In genomic region chr3:123446708-123447537, GRCm38 (mm10) we compare ENCODE assay signal across 8 mouse cellular contexts. TPM values are rescaled to one million over a fixed set of nuclear protein-coding genes. Genes with fewer than 3 reads are reported as not detected.
DNase-seq lines count a peak whose midpoint lies in the region; ATAC-seq lines count a peak whose summit lies in the region.

Gene Prss12 (plus strand): TSS chr3:123446913.

- peak; percentile 36 to 80 for DNase-seq in adrenal gland, adult (ENCODE audit: inconsistent age in 2 of 2, low spot score in 1 of 2)
- peak; percentile 75 to 84 for DNase-seq in cerebellum, postnatal 10 days
- DNase-seq in frontal cortex, postnatal 14 days (ENCODE audit: low spot score in 2 of 2), result peak; percentile 10 to 33
- peak; percentile 53 to 64 for DNase-seq in layer of hippocampus, postnatal 36 days
- DNase-seq in lung, postnatal 4 days, result peak; percentile 47 to 65
- DNase-seq in right cerebral cortex, adult 18-20 months, result peak; percentile 64
- DNase-seq in MN1 (ENCODE audit: low spot score), result no peak

- H3K4me1 ChIP-seq in hindbrain, embryonic 16.5 days (ENCODE audit: control insufficient read depth, insufficient read depth, low read depth, low read length), result peaks cover 12% of the 10 kb centered on the region

- under 1% methylated on average over 69 of the region's 84 CpGs for WGBS in hindbrain, embryonic 16.5 days

- ATAC-seq in hindbrain, embryonic 16.5 days, result peak; percentile 88

- peak within 1 kb of the TSS; percentile 83 for H3K4me3 ChIP-seq in hindbrain, embryonic 16.5 days (ENCODE audit: low read length)

- no peaks in the 10 kb centered on the region for H3K27me3 ChIP-seq in hindbrain, embryonic 16.5 days (replicated peaks; ENCODE audit: control insufficient read depth, insufficient read depth, low read length)

- H3K4me2 ChIP-seq in hindbrain, embryonic 16.5 days (ENCODE audit: low read length), result peak within 1 kb of the TSS; percentile 100

- no peaks in the 10 kb centered on the region for H3K9me3 ChIP-seq in hindbrain, embryonic 16.5 days (ENCODE audit: control insufficient read depth, low read length)

- no peaks in the 10 kb centered on the region for H3K36me3 ChIP-seq in hindbrain, embryonic 16.5 days (ENCODE audit: control insufficient read depth, insufficient read depth, low read length)

- peak within 1 kb of the TSS; percentile 39; the same call in 1 of the 2 replicates for H3K27ac ChIP-seq in hindbrain, embryonic 16.5 days (ENCODE audit: low read depth, low read length)

- H3K9ac ChIP-seq in hindbrain, embryonic 16.5 days (ENCODE audit: low read depth, low read length), result peak within 1 kb of the TSS; percentile 85

RNA-seq across cellular contexts. Expression of gene Prss12, which starts in this region (rescaled TPM):
- 25.1 and 25.9 TPM in 2 replicates for polyA plus RNA-seq in hindbrain, embryonic 16.5 days (2015; fragmentation: Nextera tagmentation; extraction: Ambion mirVana)
- total RNA-seq in layer of hippocampus, postnatal 36 days (2021), result 10 to 100 TPM; 10.1 to 12.2 TPM
